Mouse (Mus musculus): ENCODE measurements around the gene Tsfm. TPM values are rescaled to one million over a fixed set of nuclear protein-coding genes. Genes with fewer than 3 reads are reported as not detected.
A peak's percentile ranks its signal among the peaks of the same experiment; 100 is the strongest.

Gene Tsfm
- total and polyA plus RNA-seq, 3 experiments, result 53.0 to 88.9 (median 78.0) TPM

DNA sequence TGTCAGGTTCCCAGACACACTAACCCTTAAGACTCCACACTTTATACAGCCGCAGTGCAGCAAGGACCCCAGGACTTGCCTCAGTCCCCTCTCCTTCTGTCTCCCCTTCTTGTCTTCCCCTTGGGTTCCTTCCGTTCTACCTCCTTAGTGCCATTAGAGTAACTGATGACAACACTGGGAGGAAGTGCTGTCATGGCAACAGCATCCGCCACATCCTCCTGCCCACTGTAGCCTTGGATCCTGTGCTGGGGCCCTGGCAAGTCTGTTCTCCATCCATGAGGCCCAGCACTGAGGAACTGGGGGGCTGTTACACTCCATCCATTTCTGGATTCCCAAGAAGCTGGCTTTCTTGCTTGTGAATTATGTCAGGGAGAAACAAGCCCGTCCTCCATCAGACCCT lies 45.4 kb upstream of the Tsfm start:
- peaks cover 8 to 24% of the 10 kb centered on the region in 2 experiments; a peak in 3 of 4 replicates for H3K4me1 ChIP-seq (ENCODE audit: control insufficient read depth in 1 of 2, insufficient read depth in 2 of 2)
- H3K4me2 ChIP-seq (ENCODE audit: insufficient read depth, low read depth, poor library complexity, severe bottlenecking), result peak overlapping the region; percentile 59
- dilution Hi-C loops (cut with MboI; ENCODE audit: extremely low pct_ligation_motif_present, extremely low pct_unique_long_range_greater_than_20kb, low sequenced_read_pairs), result no loop called here
- peak overlapping the region; percentile 59; the same call in 1 of the 2 replicates for H3K9ac ChIP-seq (ENCODE audit: insufficient read depth, low read depth)
- no peaks in the 10 kb centered on the region for H3K27me3 ChIP-seq (replicated peaks)
- peaks cover 9% of the 10 kb centered on the region for H3K79me2 ChIP-seq (replicated peaks; ENCODE audit: control insufficient read depth, extremely low read depth, insufficient read depth, poor library complexity, severe bottlenecking)
- in situ Hi-C loops (cut with MboI; ENCODE audit: low pct_ligation_motif_present, low pct_unique_long_range_greater_than_20kb, low sequenced_read_pairs), result no loop called here
- H3K4me3 ChIP-seq (replicated peaks in 1 of 3; ENCODE audit: low read depth in 2 of 3, low read length in 2 of 3, poor library complexity in 1 of 3), result peak overlapping the region; percentile 68 to 88 (median 77)
- TF ChIP-seq SMC3 (IDR thresholded peaks at IDR 0.05; ENCODE audit: low read depth, low read length) (no peak), EP300 (IDR thresholded peaks at IDR 0.05; ENCODE audit: low read length) (no peak)
- H3K27ac ChIP-seq (ENCODE audit: insufficient read depth, low read depth), result no peak overlapping the region
- DNase-seq (ENCODE audit: extremely low read depth), result peak; percentile 76
- peaks cover 16 to 35% of the 10 kb centered on the region in 2 experiments for H3K36me3 ChIP-seq (replicated peaks in 1 of 2; ENCODE audit: control insufficient read depth in 1 of 2, insufficient read depth in 1 of 2, low read length in 1 of 2)
- no peaks in the 10 kb centered on the region for H3K9me3 ChIP-seq (replicated peaks; ENCODE audit: low read length)

GRCm38 (mm10) chr10:127075651-127076050 lies 45.0 kb upstream of the Tsfm start:
- no peak for TF ChIP-seq MEF2A (IDR thresholded peaks at IDR 0.05; ENCODE audit: borderline replicate concordance, low read depth, low read length)
- no peak for TF ChIP-seq CHD1 (IDR thresholded peaks at IDR 0.05; ENCODE audit: low read depth, low read length)
- no peak for TF ChIP-seq UBTF (IDR thresholded peaks at IDR 0.05; ENCODE audit: low read depth, low read length)
- no peak for TF ChIP-seq POLR2A (IDR thresholded peaks at IDR 0.05; ENCODE audit: low read depth, low read length)
- TF ChIP-seq MYC (IDR thresholded peaks at IDR 0.05; ENCODE audit: low read depth, low read length), result no peak
- no peak for TF ChIP-seq USF2 (conservative IDR thresholded peaks at IDR 0.05; ENCODE audit: low read depth, low read length)
- no peak for TF ChIP-seq RAD21 (IDR thresholded peaks at IDR 0.05; ENCODE audit: low read depth, low read length)
- no peak for TF ChIP-seq NELFE (IDR thresholded peaks at IDR 0.05; ENCODE audit: low read depth, low read length)
- no peak for TF ChIP-seq IRF4 (IDR thresholded peaks at IDR 0.05; ENCODE audit: low read depth, low read length)
- no peak for TF ChIP-seq ETS1 (conservative IDR thresholded peaks at IDR 0.05; ENCODE audit: low read depth, low read length)
- no peak for TF ChIP-seq CTCF (conservative IDR thresholded peaks at IDR 0.05 in 1 of 2, IDR thresholded peaks at IDR 0.05 in 1 of 2; ENCODE audit: low read depth in 2 of 2, low read length in 2 of 2)
- no peak for TF ChIP-seq ZC3H11A (IDR thresholded peaks at IDR 0.05; ENCODE audit: low read depth, low read length)
- no peak for TF ChIP-seq BHLHE40 (IDR thresholded peaks at IDR 0.05; ENCODE audit: low read depth, low read length)
- no peak for TF ChIP-seq KAT2A (IDR thresholded peaks at IDR 0.05; ENCODE audit: insufficient replicate concordance, low read length)
- no peak; the same call in 1 of the 2 replicates for TF ChIP-seq SIN3A (IDR thresholded peaks at IDR 0.05; ENCODE audit: low read length)
- no peak for TF ChIP-seq HCFC1 (IDR thresholded peaks at IDR 0.05; ENCODE audit: low read depth, low read length)
- no peak for TF ChIP-seq JUN (IDR thresholded peaks at IDR 0.05; ENCODE audit: insufficient read depth, low read depth, low read length)
- TF ChIP-seq ZMIZ1 (IDR thresholded peaks at IDR 0.05; ENCODE audit: low read depth, low read length), result no peak
- peaks cover 9 to 27% of the 10 kb centered on the region in 2 experiments; a peak in 3 of 4 replicates for H3K4me1 ChIP-seq (ENCODE audit: control insufficient read depth in 1 of 2, insufficient read depth in 2 of 2)
- DNase-seq (ENCODE audit: extremely low read depth), result no peak
- H3K79me2 ChIP-seq (replicated peaks; ENCODE audit: control insufficient read depth, extremely low read depth, insufficient read depth, poor library complexity, severe bottlenecking), result peaks cover 9% of the 10 kb centered on the region
- peaks cover 12 to 31% of the 10 kb centered on the region in 2 experiments for H3K36me3 ChIP-seq (replicated peaks in 1 of 2; ENCODE audit: control insufficient read depth in 1 of 2, insufficient read depth in 1 of 2, low read length in 1 of 2)
- peak overlapping the region; percentile 25; the same call in 1 of the 2 replicates for H3K27ac ChIP-seq (ENCODE audit: insufficient read depth, low read depth)
- H3K9me3 ChIP-seq (replicated peaks; ENCODE audit: low read length), result no peaks in the 10 kb centered on the region
- H3K4me3 ChIP-seq (replicated peaks in 1 of 3; ENCODE audit: low read depth in 2 of 3, low read length in 2 of 3, poor library complexity in 1 of 3), result peak overlapping the region; percentile 68 to 88 (median 77)
- peak overlapping the region; percentile 59 for H3K9ac ChIP-seq (ENCODE audit: insufficient read depth, low read depth)
- H3K27me3 ChIP-seq (replicated peaks), result no peaks in the 10 kb centered on the region
- in situ Hi-C loops (cut with MboI; ENCODE audit: low pct_ligation_motif_present, low pct_unique_long_range_greater_than_20kb, low sequenced_read_pairs) (no loop called here), dilution Hi-C loops (cut with MboI; ENCODE audit: extremely low pct_ligation_motif_present, extremely low pct_unique_long_range_greater_than_20kb, low sequenced_read_pairs) (no loop called here)
- peak overlapping the region; percentile 59 for H3K4me2 ChIP-seq (ENCODE audit: insufficient read depth, low read depth, poor library complexity, severe bottlenecking)

Measured in CH12.LX (cell line).